Mouse (Mus musculus) limb, embryonic 10.5 days (tissue): ENCODE measurements around the gene Pcp4l1. TPM values are rescaled to one million over a fixed set of nuclear protein-coding genes. Genes with fewer than 3 reads are reported as not detected.

Source experiments
- DNase-seq: peaks from one replicate; pipeline ENCODE4 v3.0.0-alpha.2; 2017; ENCODE audit warnings: low spot score
- H3K27ac ChIP-seq: fragments of 300-500 bp; sonication (generic); 2 replicates; pipeline ENCODE4 v1.5.1; 2016; ENCODE audit warnings: mild to moderate bottlenecking
- H3K27me3 ChIP-seq: fragments of 300-500 bp; sonication (generic); 2 replicates; pipeline ENCODE4 v1.6.1; 2016; ENCODE audit warnings: low read depth, mild to moderate bottlenecking; ENCODE audit not compliant: poor library complexity, severe bottlenecking
- H3K36me3 ChIP-seq: fragments of 300-500 bp; sonication (generic); 2 replicates; pipeline ENCODE4 v1.6.1; 2016; ENCODE audit warnings: mild to moderate bottlenecking, moderate library complexity
- H3K4me1 ChIP-seq: fragments of 300-500 bp; sonication (generic); 2 replicates; pipeline ENCODE4 v1.6.1; 2016
- H3K4me3 ChIP-seq: fragments of 300-500 bp; sonication (generic); 2 replicates; pipeline ENCODE4 v1.5.1; 2016; ENCODE audit warnings: mild to moderate bottlenecking, moderate library complexity
- H3K9me3 ChIP-seq: fragments of 300-500 bp; sonication (generic); replicated peaks from 2 replicates; pipeline ENCODE4 v1.6.1; 2016; ENCODE audit warnings: mild to moderate bottlenecking
- WGBS: fragments of 180-500 bp; shearing (Covaris S2); methylation state at CpG from one replicate; pipeline ENCODE4 v1.1.7; 2016; 5-methylcytosine and 5-hydroxymethylcytosine counted together
- polyA plus RNA-seq: library from polyadenylated mRNA; unstranded; fragments of >200 nt; fragmentation: Nextera tagmentation; extraction: Ambion mirVana; gene quantifications from 2 replicates; pipeline ENCODE4 v1.2.1, GENCODE M21; 2016

The Pcp4l1 gene
- polyA plus RNA-seq, 1 experiment from 2014 or later = 1.7 TPM

GRCm38 (mm10) chr1:171192283-171192682 is 3.8 kb downstream of the Pcp4l1 start:
- H3K4me3 ChIP-seq = no peak overlapping the region
- peaks cover 85% of the 10 kb centered on the region for H3K27me3 ChIP-seq
- H3K9me3 ChIP-seq = no peaks in the 10 kb centered on the region
- peaks cover 48% of the 10 kb centered on the region for H3K4me1 ChIP-seq
- DNase-seq = no peak
- H3K36me3 ChIP-seq = no peaks in the 10 kb centered on the region
- H3K27ac ChIP-seq = no peak overlapping the region
- 49% methylated on average over 10 of the region's 10 CpGs for WGBS

GRCm38 (mm10) chr1:171190832-171191231 is 5.2 kb downstream of the Pcp4l1 start:
- peaks cover 77% of the 10 kb centered on the region for H3K27me3 ChIP-seq

GRCm38 (mm10) chr1:171189476-171190114 is 6.5 kb downstream of the Pcp4l1 start:
- H3K27ac ChIP-seq = peak overlapping the region; percentile 53; the same call in 1 of the 2 replicates
- DNase-seq = no peak
- H3K9me3 ChIP-seq = no peaks in the 10 kb centered on the region
- no peaks in the 10 kb centered on the region for H3K36me3 ChIP-seq
- no peak overlapping the region for H3K4me3 ChIP-seq
- peaks cover 46% of the 10 kb centered on the region for H3K4me1 ChIP-seq
- H3K27me3 ChIP-seq = peaks cover 71% of the 10 kb centered on the region
- WGBS = 38% methylated on average over 14 of the region's 14 CpGs

More at GRCm38 (mm10) chr1:171190832-171191231, 5.2 kb downstream of the Pcp4l1 start:
- peaks cover 50% of the 10 kb centered on the region for H3K4me1 ChIP-seq
- 94% methylated on average over 9 of the region's 9 CpGs for WGBS
- H3K27ac ChIP-seq = no peak overlapping the region
- H3K4me3 ChIP-seq = no peak overlapping the region
- no peaks in the 10 kb centered on the region for H3K9me3 ChIP-seq
- no peak for DNase-seq
- no peaks in the 10 kb centered on the region for H3K36me3 ChIP-seq

- Histone ChIP-seq H3K27ac (peak overlapping the region; percentile 53; the same call in 1 of the 2 replicates), H3K9me3 (no peaks in the 10 kb centered on the region), H3K4me3 (no peak overlapping the region), H3K27me3 (peaks cover 65% of the 10 kb centered on the region), H3K4me1 (peaks cover 40% of the 10 kb centered on the region), H3K36me3 (no peaks in the 10 kb centered on the region)
- DNase-seq = no peak
- 43% methylated on average over 8 of the region's 8 CpGs for WGBS
Measured at GRCm38 (mm10) chr1:171189046-171189445, 7.0 kb downstream of the Pcp4l1 start.

- Histone ChIP-seq H3K4me3 (no peak overlapping the region), H3K27me3 (peaks cover 55% of the 10 kb centered on the region), H3K36me3 (no peaks in the 10 kb centered on the region), H3K9me3 (no peaks in the 10 kb centered on the region), H3K4me1 (peaks cover 35% of the 10 kb centered on the region), H3K27ac (no peak overlapping the region)
- 72% methylated on average over 13 of the region's 13 CpGs for WGBS
- no peak for DNase-seq
Measured at GRCm38 (mm10) chr1:171187851-171188700, 8.0 kb downstream of the Pcp4l1 start.

GRCm38 (mm10) chr1:171185655-171186054 is 10.4 kb downstream of the Pcp4l1 start:
- Histone ChIP-seq H3K4me3 (no peak overlapping the region), H3K4me1 (peaks cover 30% of the 10 kb centered on the region), H3K9me3 (no peaks in the 10 kb centered on the region), H3K27me3 (peaks cover 31% of the 10 kb centered on the region), H3K27ac (no peak overlapping the region), H3K36me3 (no peaks in the 10 kb centered on the region)
- 49% methylated on average over 8 of the region's 8 CpGs for WGBS
- DNase-seq = no peak

GRCm38 (mm10) chr1:171184314-171184713 is 11.8 kb downstream of the Pcp4l1 start:
- Histone ChIP-seq H3K27me3 (peaks cover 20% of the 10 kb centered on the region), H3K4me3 (no peak overlapping the region), H3K9me3 (no peaks in the 10 kb centered on the region), H3K36me3 (no peaks in the 10 kb centered on the region), H3K27ac (no peak overlapping the region), H3K4me1 (peaks cover 24% of the 10 kb centered on the region)
- no peak for DNase-seq
- 88% methylated on average over 7 of the region's 7 CpGs for WGBS

- Histone ChIP-seq H3K36me3 (no peaks in the 10 kb centered on the region), H3K4me3 (no peak overlapping the region), H3K27me3 (peaks cover 16% of the 10 kb centered on the region; the same call in 1 of the 2 replicates), H3K27ac (no peak overlapping the region), H3K4me1 (peaks cover 18% of the 10 kb centered on the region), H3K9me3 (no peaks in the 10 kb centered on the region)
- DNase-seq = no peak
- WGBS = 64% methylated on average over 3 of the region's 3 CpGs
Measured at GRCm38 (mm10) chr1:171183620-171184019, 12.4 kb downstream of the Pcp4l1 start.

GRCm38 (mm10) chr1:171183025-171183424 is 13.0 kb downstream of the Pcp4l1 start:
- Histone ChIP-seq H3K36me3 (no peaks in the 10 kb centered on the region), H3K4me1 (peaks cover 18% of the 10 kb centered on the region), H3K27me3 (peaks cover 13% of the 10 kb centered on the region; the same call in 1 of the 2 replicates), H3K4me3 (no peak overlapping the region), H3K9me3 (no peaks in the 10 kb centered on the region), H3K27ac (no peak overlapping the region)
- 87% methylated on average over 3 of the region's 3 CpGs for whole genome bisulfite sequencing
- no peak for DNase-seq

GRCm38 (mm10) chr1:171179487-171180171 is 16.4 kb downstream of the Pcp4l1 start:
- Histone ChIP-seq H3K27ac (no peak overlapping the region), H3K4me1 (0 out of 2 replicates have a peak, but pooled peaks cover 4% of the 10 kb centered on the region), H3K36me3 (no peaks in the 10 kb centered on the region), H3K9me3 (no peaks in the 10 kb centered on the region), H3K4me3 (no peak overlapping the region), H3K27me3 (no peaks in the 10 kb centered on the region)
- DNase-seq = no peak
- WGBS = 83% methylated on average over 5 of the region's 5 CpGs

GRCm38 (mm10) chr1:171172779-171173178 is 23.3 kb downstream of the Pcp4l1 start:
- H3K4me3 ChIP-seq = no peak overlapping the region
- H3K4me1 ChIP-seq = no peaks in the 10 kb centered on the region
- WGBS = 90% methylated on average over 8 of the region's 8 CpGs
- no peaks in the 10 kb centered on the region for H3K36me3 ChIP-seq
- no peak for DNase-seq
- H3K9me3 ChIP-seq = no peaks in the 10 kb centered on the region
- no peaks in the 10 kb centered on the region for H3K27me3 ChIP-seq
- no peak overlapping the region for H3K27ac ChIP-seq

- no peak for DNase-seq
- Histone ChIP-seq H3K27ac (no peak overlapping the region), H3K9me3 (no peaks in the 10 kb centered on the region), H3K4me3 (no peak overlapping the region), H3K27me3 (no peaks in the 10 kb centered on the region), H3K36me3 (no peaks in the 10 kb centered on the region), H3K4me1 (no peaks in the 10 kb centered on the region)
- 76% methylated on average over 3 of the region's 3 CpGs for WGBS
Measured at GRCm38 (mm10) chr1:171171138-171171537, 24.9 kb downstream of the Pcp4l1 start.

GRCm38 (mm10) chr1:171169913-171170312 is 26.2 kb downstream of the Pcp4l1 start:
- 77% methylated on average over 3 of the region's 3 CpGs for WGBS
- H3K27ac ChIP-seq = no peak overlapping the region

More at GRCm38 (mm10) chr1:171169913-171170312, 26.2 kb downstream of the Pcp4l1 start:
- H3K27me3 ChIP-seq = no peaks in the 10 kb centered on the region
- no peaks in the 10 kb centered on the region for H3K9me3 ChIP-seq
- no peak overlapping the region for H3K4me3 ChIP-seq
- no peaks in the 10 kb centered on the region for H3K36me3 ChIP-seq
- H3K4me1 ChIP-seq = no peaks in the 10 kb centered on the region
- DNase-seq = no peak
